Mouse (Mus musculus) right cerebral cortex, adult 2 months (tissue): Measurements from ENCODE around the gene Rnps1.

Source experiments
- DNase-seq, 2 experiments: peaks; one replicate each; pipeline ENCODE4 v3.0.0; 2021 to 2022; ENCODE audit warnings: low spot score in 2 of 2

Gene Rnps1

DNA sequence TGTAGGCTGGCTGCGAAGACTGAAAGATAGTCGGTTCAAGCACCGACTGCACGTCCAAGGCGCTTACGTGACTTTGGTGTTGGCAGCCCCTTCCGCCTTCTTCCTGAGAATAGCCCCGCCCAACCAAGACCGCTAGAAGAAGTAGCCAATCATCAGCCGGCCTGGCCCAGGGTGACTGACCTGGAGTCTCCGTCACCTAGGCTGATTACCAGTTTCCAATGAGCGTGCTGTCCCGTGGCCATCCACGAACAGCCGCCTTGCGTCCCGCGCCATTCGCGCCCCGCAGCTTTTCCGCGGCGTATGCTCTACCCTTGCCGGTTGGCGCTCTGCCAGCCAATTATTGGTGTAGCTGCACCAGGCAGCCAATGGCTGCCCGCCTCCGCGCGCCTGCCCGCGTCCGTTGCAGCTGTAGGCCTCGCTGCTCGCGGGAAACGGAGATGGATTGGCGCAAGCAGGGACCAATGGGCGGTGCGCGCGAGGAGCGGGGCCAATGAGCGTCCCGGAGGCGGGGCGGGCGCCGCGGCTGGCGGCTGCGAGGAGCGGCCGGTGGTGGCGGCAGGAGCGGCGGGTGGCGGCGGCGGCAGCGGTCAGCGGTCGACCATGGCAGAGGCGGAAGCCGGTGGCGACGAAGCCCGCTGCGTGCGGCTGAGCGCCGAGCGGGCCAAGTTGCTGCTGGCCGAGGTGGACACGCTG is 55.7 kb downstream of the Rnps1 start, which contains the start of the genes E4f1 and Pgp:
TSS of gene E4f1 (minus strand) at position 404 of the 693 bp plus-strand sequence.
TSS of gene Pgp (plus strand) at position 483 of the 693 bp plus-strand sequence.
- DNase-seq: peak; percentile 99 to 100

DNA sequence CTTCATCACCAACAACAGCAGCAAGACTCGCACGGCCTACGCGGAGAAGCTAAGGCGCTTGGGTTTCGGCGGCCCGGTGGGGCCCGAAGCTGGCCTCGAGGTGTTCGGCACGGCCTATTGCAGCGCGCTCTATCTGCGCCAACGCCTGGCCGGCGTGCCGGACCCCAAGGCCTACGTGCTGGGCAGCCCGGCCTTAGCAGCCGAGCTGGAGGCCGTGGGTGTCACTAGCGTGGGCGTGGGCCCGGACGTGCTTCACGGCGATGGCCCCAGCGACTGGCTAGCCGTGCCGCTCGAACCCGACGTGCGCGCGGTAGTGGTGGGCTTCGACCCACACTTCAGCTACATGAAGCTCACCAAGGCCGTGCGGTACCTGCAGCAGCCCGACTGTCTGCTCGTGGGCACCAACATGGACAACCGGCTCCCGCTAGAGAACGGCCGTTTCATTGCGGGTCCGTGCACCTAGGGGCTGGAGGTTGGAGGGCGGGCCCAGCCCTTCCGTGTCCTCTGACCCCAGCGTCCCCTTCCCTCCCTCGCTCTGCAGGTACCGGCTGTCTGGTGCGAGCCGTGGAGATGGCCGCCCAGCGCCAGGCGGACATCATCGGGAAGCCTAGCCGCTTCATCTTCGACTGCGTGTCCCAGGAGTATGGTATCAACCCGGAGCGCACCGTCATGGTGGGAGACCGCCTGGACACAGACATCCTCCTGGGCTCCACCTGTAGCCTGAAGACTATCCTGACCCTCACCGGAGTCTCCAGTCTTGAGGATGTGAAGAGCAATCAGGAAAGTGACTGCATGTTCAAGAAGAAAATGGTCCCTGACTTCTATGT is 56.5 kb downstream of the Rnps1 start:
- peak; percentile 40 to 61 for DNase-seq

DNA sequence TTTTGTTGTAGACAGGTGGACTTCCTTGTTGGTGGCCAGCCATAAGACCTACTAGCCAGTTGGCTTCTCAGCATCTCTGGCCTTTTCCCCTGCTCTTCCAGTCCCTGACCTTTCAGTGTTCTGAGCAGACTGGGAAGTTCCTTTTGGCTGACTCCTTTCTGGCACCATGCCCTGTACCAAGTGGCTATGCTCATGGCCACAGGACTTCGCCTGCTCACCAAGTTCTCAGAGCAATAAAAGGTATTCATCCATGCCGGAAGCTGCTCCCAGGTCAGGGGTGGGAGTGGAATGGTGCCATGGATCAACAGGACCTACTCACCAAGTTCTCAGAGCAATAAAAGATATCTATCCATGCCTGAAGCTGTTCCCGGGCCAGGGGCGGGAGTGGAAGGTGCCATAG is 58.1 kb downstream of the Rnps1 start:
- no peak for DNase-seq

DNA sequence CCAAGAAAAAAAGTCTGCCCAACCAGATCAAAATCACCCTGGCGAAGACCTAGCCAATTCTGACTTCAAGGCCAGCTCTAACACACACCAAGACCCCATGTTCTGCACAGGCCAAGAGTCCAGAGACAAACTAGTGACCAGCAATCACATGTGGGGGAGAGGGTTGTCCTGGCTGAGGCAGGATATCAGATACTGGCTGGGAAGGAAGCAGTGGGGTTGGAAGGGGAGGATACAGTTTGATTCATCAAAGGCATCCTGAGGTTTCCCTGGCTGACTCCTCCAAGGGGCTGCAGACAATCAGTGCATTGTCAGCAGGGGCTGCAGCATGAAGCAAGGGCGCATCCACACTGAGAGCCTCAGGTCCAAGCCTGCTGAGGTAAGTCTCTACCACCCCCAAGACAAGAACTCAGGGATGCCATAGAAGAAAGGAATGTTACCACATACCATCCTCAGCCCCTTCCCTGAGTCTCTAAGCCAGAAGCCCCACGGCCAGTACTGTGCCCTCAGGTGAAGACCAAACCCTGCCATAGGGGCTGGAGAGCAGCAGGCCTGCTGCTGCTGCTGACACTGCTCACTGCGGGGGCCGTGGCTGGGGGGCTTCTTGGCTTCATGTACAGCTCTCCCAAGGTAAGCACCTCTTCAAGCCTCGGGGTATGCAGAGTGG is 59.4 kb downstream of the Rnps1 start, which contains the start of gene Bricd5:
TSS of gene Bricd5 (plus strand) at position 273 of the 664 bp plus-strand sequence.
- no peak for DNase-seq

DNA sequence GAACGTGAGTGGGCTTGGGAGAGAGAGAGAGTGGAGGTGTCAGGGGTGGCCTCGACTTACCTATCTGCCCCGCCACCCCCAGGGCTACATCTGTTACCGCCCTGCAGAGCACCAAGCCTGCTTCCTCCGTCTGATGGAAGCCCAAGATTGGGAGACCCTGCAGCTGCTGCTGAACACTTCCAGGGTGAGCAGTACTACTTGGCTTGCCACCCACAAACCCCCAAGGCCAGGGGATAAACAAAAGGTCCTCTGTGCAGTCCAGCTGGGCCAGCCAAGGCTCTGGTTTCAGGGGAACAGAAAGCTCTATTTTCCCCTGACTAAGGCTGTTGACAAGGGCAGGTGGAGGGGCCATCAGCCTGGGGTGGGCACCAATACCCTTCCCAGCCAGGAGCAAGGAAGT is 60.2 kb downstream of the Rnps1 start:
- DNase-seq: peak in 1 of 2 experiments; percentile 41
